Mouse (Mus musculus): ENCODE results near the gene Hnrnpll. TPM values are rescaled to one million over a fixed set of nuclear protein-coding genes. Genes with fewer than 3 reads are reported as not detected.

Gene Hnrnpll
- polyA plus RNA-seq, 1 experiment: 30.5 TPM

DNA sequence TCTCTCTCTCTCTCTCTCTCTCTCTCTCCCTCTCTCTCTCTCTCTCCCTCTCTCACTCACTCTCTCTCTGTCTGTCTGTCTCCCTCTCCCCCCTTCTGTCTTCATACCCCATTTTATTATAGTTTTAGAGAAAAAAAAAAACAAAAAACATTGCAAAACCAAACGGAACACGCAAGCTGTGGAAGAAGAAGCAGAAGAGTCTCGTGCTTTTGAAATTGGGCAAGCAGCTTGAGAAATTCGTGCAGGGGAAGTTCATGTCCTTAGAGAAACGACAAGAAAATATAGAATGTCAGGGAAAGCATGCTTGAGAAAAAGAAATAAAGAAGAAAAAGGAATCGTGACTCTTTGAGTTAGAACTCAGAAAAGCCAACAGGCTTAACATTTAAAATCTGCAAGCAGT lies 21.1 kb upstream of the Hnrnpll start:
- Histone ChIP-seq H3K36me3 (ENCODE audit: control insufficient read depth, insufficient read depth, low read length) (no peaks in the 10 kb centered on the region), H3K27me3 (ENCODE audit: control insufficient read depth, insufficient read depth, low read length) (no peaks in the 10 kb centered on the region), H3K4me1 (replicated peaks; ENCODE audit: control insufficient read depth, insufficient read depth, low read length) (no peaks in the 10 kb centered on the region), H3K27ac (ENCODE audit: control insufficient read depth, insufficient read depth, low read length) (no peak overlapping the region), H3K4me3 (ENCODE audit: control insufficient read depth, insufficient read depth, low read length) (no peak overlapping the region)
- TF ChIP-seq CTCF (IDR thresholded peaks at IDR 0.05; ENCODE audit: borderline replicate concordance, control insufficient read depth, extremely low read depth, insufficient read depth, low read length, poor library complexity) (no peak), POLR2A (IDR thresholded peaks at IDR 0.05; ENCODE audit: control insufficient read depth, extremely low read depth, insufficient read depth, low read length, poor library complexity) (no peak)
- WGBS: 78% methylated on average over 6 of the region's 6 CpGs
- DNase-seq: no peak

- Histone ChIP-seq H3K4me3 (ENCODE audit: control insufficient read depth, insufficient read depth, low read length) (no peak overlapping the region), H3K27ac (ENCODE audit: control insufficient read depth, insufficient read depth, low read length) (no peak overlapping the region), H3K27me3 (ENCODE audit: control insufficient read depth, insufficient read depth, low read length) (no peaks in the 10 kb centered on the region), H3K36me3 (ENCODE audit: control insufficient read depth, insufficient read depth, low read length) (no peaks in the 10 kb centered on the region), H3K4me1 (replicated peaks; ENCODE audit: control insufficient read depth, insufficient read depth, low read length) (no peaks in the 10 kb centered on the region)
- TF ChIP-seq POLR2A (IDR thresholded peaks at IDR 0.05; ENCODE audit: control insufficient read depth, extremely low read depth, insufficient read depth, low read length, poor library complexity) (no peak), CTCF (IDR thresholded peaks at IDR 0.05; ENCODE audit: borderline replicate concordance, control insufficient read depth, extremely low read depth, insufficient read depth, low read length, poor library complexity) (no peak)
- DNase-seq: no peak
- 96% methylated on average over 4 of the region's 4 CpGs for WGBS
Measured at GRCm38 (mm10) chr17:80078726-80079125, 16.6 kb upstream of the Hnrnpll start.

- WGBS: 39% methylated on average over 5 of the region's 6 CpGs
- no peak for DNase-seq
- Histone ChIP-seq H3K36me3 (ENCODE audit: control insufficient read depth, insufficient read depth, low read length) (no peaks in the 10 kb centered on the region), H3K27ac (ENCODE audit: control insufficient read depth, insufficient read depth, low read length) (no peak overlapping the region), H3K4me1 (replicated peaks; ENCODE audit: control insufficient read depth, insufficient read depth, low read length) (no peaks in the 10 kb centered on the region), H3K4me3 (ENCODE audit: control insufficient read depth, insufficient read depth, low read length) (no peak overlapping the region), H3K27me3 (ENCODE audit: control insufficient read depth, insufficient read depth, low read length) (no peaks in the 10 kb centered on the region)
- TF ChIP-seq CTCF (IDR thresholded peaks at IDR 0.05; ENCODE audit: borderline replicate concordance, control insufficient read depth, extremely low read depth, insufficient read depth, low read length, poor library complexity) (no peak), POLR2A (IDR thresholded peaks at IDR 0.05; ENCODE audit: control insufficient read depth, extremely low read depth, insufficient read depth, low read length, poor library complexity) (no peak)
Measured at GRCm38 (mm10) chr17:80067257-80067656, 5.1 kb upstream of the Hnrnpll start.

GRCm38 (mm10) chr17:80063840-80064495 lies 1.8 kb upstream of the Hnrnpll start:
- Histone ChIP-seq H3K4me3 (ENCODE audit: control insufficient read depth, insufficient read depth, low read length) (no peak overlapping the region), H3K36me3 (ENCODE audit: control insufficient read depth, insufficient read depth, low read length) (no peaks in the 10 kb centered on the region), H3K27ac (ENCODE audit: control insufficient read depth, insufficient read depth, low read length) (no peak overlapping the region), H3K27me3 (ENCODE audit: control insufficient read depth, insufficient read depth, low read length) (no peaks in the 10 kb centered on the region), H3K4me1 (replicated peaks; ENCODE audit: control insufficient read depth, insufficient read depth, low read length) (peaks cover 3% of the 10 kb centered on the region; the same call in 1 of the 2 replicates)
- DNase-seq: no peak
- TF ChIP-seq POLR2A (IDR thresholded peaks at IDR 0.05; ENCODE audit: control insufficient read depth, extremely low read depth, insufficient read depth, low read length, poor library complexity) (no peak), CTCF (IDR thresholded peaks at IDR 0.05; ENCODE audit: borderline replicate concordance, control insufficient read depth, extremely low read depth, insufficient read depth, low read length, poor library complexity) (no peak)
- 86% methylated on average over 8 of the region's 8 CpGs for WGBS

- TF ChIP-seq POLR2A (IDR thresholded peaks at IDR 0.05; ENCODE audit: control insufficient read depth, extremely low read depth, insufficient read depth, low read length, poor library complexity) (no peak), CTCF (IDR thresholded peaks at IDR 0.05; ENCODE audit: borderline replicate concordance, control insufficient read depth, extremely low read depth, insufficient read depth, low read length, poor library complexity) (no peak)
- no peaks in the 10 kb centered on the region for H3K36me3 ChIP-seq (ENCODE audit: control insufficient read depth, insufficient read depth, low read length)
- peaks cover 4% of the 10 kb centered on the region for H3K4me1 ChIP-seq (replicated peaks; ENCODE audit: control insufficient read depth, insufficient read depth, low read length)
- DNase-seq: no peak
- H3K27me3 ChIP-seq (ENCODE audit: control insufficient read depth, insufficient read depth, low read length): no peaks in the 10 kb centered on the region
- no peak overlapping the region for H3K4me3 ChIP-seq (ENCODE audit: control insufficient read depth, insufficient read depth, low read length)
- WGBS: 97% methylated on average over 10 of the region's 10 CpGs
- H3K27ac ChIP-seq (ENCODE audit: control insufficient read depth, insufficient read depth, low read length): no peak overlapping the region
Measured at GRCm38 (mm10) chr17:80063386-80063785, 1.3 kb upstream of the Hnrnpll start.

GRCm38 (mm10) chr17:80062620-80063010 lies 481 bp upstream of the Hnrnpll start:
- WGBS: 1% methylated on average over 15 of the region's 15 CpGs
- peak overlapping the region; percentile 70 for H3K4me3 ChIP-seq (ENCODE audit: control insufficient read depth, insufficient read depth, low read length)

More at GRCm38 (mm10) chr17:80062620-80063010, 481 bp upstream of the Hnrnpll start:
- DNase-seq: no peak
- Histone ChIP-seq H3K36me3 (ENCODE audit: control insufficient read depth, insufficient read depth, low read length) (no peaks in the 10 kb centered on the region), H3K27ac (ENCODE audit: control insufficient read depth, insufficient read depth, low read length) (peak overlapping the region; percentile 2; the same call in 1 of the 2 replicates), H3K27me3 (ENCODE audit: control insufficient read depth, insufficient read depth, low read length) (no peaks in the 10 kb centered on the region), H3K4me1 (replicated peaks; ENCODE audit: control insufficient read depth, insufficient read depth, low read length) (peaks cover 5% of the 10 kb centered on the region)
- TF ChIP-seq POLR2A (IDR thresholded peaks at IDR 0.05; ENCODE audit: control insufficient read depth, extremely low read depth, insufficient read depth, low read length, poor library complexity): no peak
- no peak for TF ChIP-seq CTCF (IDR thresholded peaks at IDR 0.05; ENCODE audit: borderline replicate concordance, control insufficient read depth, extremely low read depth, insufficient read depth, low read length, poor library complexity)

Measured in thymus, adult 2 months (tissue).